Mouse (Mus musculus): ENCODE results near the gene Slc9a9. TPM values are rescaled to one million over a fixed set of nuclear protein-coding genes. Genes with fewer than 3 reads are reported as not detected.

Gene Slc9a9
- total RNA-seq, 4 experiments from 2014 or later: 0.99 to 1.8 (median 1.5) TPM

GRCm38 (mm10) chr9:94682260-94682659 is 12.6 kb downstream of the Slc9a9 start:
- no peak for DNase-seq (ENCODE audit: low spot score in 2 of 2)

DNA sequence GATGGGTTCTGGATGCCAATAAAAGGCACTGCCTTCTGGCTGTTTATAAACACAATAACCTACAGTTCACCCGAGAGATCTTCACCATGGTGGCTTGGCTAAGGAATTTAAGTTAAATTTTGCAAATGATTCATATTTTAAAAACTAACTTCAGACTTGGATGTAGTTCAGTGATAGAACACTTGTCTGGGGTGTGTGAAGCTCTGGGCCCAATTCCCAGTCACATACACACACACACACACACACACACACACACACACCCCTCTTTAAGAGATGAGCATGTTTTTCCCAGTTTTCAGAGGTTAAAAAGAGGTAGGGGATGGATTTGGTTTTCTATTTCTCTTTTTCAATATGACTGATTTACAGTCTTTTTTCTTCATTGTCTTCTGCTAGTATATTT is 15.9 kb downstream of the Slc9a9 start:
- DNase-seq (ENCODE audit: low spot score in 2 of 2): no peak

- no peak for DNase-seq (ENCODE audit: low spot score in 2 of 2)
Observed at GRCm38 (mm10) chr9:94686380-94686779, 16.7 kb downstream of the Slc9a9 start.

- no peak for DNase-seq (ENCODE audit: low spot score in 2 of 2)
Observed at GRCm38 (mm10) chr9:94687203-94687859, 17.6 kb downstream of the Slc9a9 start.

GRCm38 (mm10) chr9:94691311-94692087 is 21.8 kb downstream of the Slc9a9 start:
- DNase-seq (ENCODE audit: low spot score in 2 of 2): no peak

GRCm38 (mm10) chr9:94692122-94692521 is 22.4 kb downstream of the Slc9a9 start:
- DNase-seq (ENCODE audit: low spot score in 2 of 2): no peak

- DNase-seq (ENCODE audit: low spot score in 2 of 2): no peak
Observed at GRCm38 (mm10) chr9:94694243-94694642, 24.5 kb downstream of the Slc9a9 start.

DNA sequence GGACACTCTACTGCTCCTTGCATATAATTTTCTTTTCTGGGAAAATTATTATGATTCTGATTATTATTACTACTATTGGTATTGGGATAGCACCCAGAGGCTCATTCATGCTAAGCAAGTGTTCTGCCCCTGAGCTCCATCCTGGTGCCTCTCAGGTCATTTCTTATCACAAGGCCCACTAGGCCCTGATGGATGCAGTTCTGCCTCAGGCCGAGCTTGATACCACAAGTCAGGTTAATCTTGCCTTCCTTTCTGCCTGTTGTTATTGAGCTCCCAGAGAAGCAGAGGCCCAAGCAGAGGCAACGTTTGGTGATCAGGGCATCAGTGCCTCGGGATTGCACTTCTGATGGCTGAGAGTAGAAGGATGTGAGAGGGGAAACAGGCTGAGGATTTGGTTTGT is 25.3 kb downstream of the Slc9a9 start:
- DNase-seq (ENCODE audit: low spot score in 2 of 2): no peak

DNA sequence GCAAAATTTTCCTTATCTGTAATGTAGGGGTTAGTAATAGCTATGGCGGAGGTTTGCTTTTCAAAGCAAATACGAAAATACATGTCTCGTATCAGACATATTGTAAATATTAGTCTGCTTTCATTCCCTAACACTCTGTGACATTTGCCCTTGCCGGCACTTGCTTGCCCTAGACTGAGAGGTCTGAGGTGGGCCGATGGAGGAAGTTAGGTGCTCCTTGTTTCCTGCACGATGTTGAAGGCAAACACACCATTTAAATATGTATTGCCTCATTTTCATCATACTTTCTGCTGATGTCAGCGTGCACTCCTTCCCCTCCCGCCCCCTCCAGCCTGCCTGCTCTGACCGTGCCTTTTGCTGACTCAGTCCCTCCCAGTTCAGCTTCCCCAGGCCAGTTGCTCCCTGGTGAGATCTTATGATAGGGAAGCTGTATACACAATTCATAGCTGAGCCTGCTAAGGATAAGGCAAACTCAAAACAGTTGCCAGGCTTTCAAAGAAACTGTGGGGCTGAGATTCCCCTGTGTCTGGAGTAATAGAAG is 26.9 kb downstream of the Slc9a9 start:
- DNase-seq (ENCODE audit: low spot score in 2 of 2): no peak

GRCm38 (mm10) chr9:94698175-94698574 is 28.5 kb downstream of the Slc9a9 start:
- no peak for DNase-seq (ENCODE audit: low spot score in 2 of 2)

GRCm38 (mm10) chr9:94700549-94700948 is 30.8 kb downstream of the Slc9a9 start:
- no peak for DNase-seq (ENCODE audit: low spot score in 2 of 2)

- peak in 1 of 2 experiments; percentile 15 for DNase-seq (ENCODE audit: low spot score in 2 of 2)
Observed at GRCm38 (mm10) chr9:94701193-94701869, 31.6 kb downstream of the Slc9a9 start.

DNA sequence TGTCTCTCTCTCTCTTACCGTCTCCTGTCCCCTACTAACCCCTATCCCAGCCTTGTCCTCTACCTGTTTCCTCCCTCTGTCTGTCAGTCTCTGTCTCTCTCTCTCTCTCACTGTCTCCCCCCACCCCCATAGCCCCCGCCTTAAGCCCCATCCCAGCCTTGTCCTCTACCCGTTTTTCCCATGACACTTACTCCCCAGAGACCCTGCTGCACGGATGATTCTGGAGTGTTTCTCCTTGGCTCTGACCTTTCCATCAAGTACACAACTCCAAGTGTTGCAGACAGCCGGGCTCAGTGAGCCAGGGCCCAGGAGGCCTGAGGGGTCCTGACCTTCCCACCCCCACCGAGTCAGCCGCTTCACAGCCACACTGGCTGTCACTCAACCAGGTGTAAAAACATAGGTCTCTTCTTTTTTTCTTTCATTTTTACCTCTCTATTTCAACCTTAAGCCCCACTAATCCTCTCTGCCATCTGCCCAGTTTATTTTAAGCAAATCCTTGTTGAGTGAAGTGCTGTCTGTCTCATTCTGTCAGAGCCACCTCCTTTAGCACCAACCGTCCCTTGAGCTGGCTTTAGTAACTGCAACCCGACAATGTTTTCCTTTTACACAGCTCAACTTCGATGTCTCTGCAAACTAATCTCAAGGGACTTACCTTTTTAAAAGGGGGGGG is 32.4 kb downstream of the Slc9a9 start:
- DNase-seq (ENCODE audit: low spot score in 2 of 2): no peak

DNA sequence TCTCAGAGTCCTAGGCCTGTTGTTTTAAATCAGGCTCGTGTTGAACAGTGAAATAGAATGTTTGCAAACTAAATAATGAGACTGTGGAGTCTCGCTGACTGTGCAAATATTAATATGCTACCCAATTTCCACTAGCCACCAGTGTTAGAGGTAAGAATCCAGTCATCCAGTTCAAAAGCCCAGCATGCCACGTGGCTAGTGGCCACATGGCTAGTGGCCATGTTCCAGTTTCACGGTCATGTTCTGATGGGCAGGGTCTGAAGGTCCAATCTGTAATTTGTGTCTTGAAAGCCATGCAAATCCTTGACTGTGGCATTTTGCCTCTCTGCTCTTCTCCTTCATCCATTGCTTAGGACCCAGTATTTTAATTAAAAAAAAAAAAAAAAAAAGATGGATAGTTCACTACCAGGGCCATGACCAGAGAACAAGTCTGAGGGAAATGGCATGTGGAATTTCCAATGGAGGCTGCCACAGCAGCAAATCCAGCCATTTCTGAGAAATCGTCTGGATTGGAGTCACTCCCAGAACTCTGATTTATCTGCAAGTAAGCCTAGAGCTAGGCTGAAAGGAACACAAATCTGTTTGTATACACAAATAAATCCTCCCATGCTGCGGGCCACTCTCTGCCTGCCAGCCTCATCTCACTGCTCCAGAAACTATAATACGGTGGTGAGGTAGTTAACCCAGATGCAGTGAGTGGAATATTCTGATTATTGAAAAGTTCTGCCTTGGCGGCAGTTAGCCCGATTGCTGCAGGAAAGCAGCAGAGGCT is 35.5 kb downstream of the Slc9a9 start:
- DNase-seq (ENCODE audit: low spot score in 2 of 2): no peak

DNA sequence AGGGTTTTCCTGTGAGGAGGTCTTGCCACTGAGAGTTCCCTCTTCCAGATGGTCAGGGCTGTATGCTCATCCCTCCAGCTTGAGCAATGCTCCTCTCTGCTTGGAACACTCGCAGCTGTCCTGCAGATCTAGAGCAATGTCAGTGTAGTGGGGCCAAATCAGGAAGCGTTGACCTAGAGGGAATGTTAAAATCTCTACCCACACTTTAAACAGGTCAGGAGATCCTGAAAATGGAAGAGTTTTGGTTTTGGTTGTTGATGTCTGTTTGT is 36.0 kb downstream of the Slc9a9 start:
- DNase-seq (ENCODE audit: low spot score in 2 of 2): no peak

- no peak for DNase-seq (ENCODE audit: low spot score in 2 of 2)
Observed at GRCm38 (mm10) chr9:94712084-94712483, 42.4 kb downstream of the Slc9a9 start.

GRCm38 (mm10) chr9:94716695-94717094 is 47.0 kb downstream of the Slc9a9 start:
- no peak for DNase-seq (ENCODE audit: low spot score in 2 of 2)

GRCm38 (mm10) chr9:94723631-94724030 is 53.9 kb downstream of the Slc9a9 start:
- DNase-seq (ENCODE audit: low spot score in 2 of 2): no peak

DNA sequence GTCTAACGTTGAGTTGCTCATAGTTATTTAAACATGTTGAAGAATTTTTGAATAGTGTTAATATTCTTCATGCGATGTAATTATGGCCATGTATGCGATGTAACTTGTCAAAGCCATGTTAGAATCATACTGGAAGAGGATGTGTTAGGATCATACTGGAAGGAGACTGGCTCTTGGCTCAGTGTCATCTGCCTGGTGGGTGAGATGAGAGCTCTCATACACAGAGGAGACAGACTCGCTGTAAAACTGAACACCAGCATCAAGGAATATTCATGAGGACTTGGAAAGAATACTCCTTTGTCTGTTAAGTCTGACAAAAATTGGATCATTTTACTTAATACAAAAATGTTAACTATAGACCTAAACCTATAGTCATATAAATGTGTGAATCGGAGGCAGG is 55.4 kb downstream of the Slc9a9 start:
- DNase-seq (ENCODE audit: low spot score in 2 of 2): no peak

- no peak for DNase-seq (ENCODE audit: low spot score in 2 of 2)
Observed at GRCm38 (mm10) chr9:94727457-94727856, 57.7 kb downstream of the Slc9a9 start.

- DNase-seq (ENCODE audit: low spot score in 2 of 2): no peak
Observed at GRCm38 (mm10) chr9:94730396-94730795, 60.7 kb downstream of the Slc9a9 start.

Measured in gastrocnemius, adult 8-10 months (tissue).